Mouse (Mus musculus): ENCODE data around the gene Cgn.

The Cgn gene

DNA sequence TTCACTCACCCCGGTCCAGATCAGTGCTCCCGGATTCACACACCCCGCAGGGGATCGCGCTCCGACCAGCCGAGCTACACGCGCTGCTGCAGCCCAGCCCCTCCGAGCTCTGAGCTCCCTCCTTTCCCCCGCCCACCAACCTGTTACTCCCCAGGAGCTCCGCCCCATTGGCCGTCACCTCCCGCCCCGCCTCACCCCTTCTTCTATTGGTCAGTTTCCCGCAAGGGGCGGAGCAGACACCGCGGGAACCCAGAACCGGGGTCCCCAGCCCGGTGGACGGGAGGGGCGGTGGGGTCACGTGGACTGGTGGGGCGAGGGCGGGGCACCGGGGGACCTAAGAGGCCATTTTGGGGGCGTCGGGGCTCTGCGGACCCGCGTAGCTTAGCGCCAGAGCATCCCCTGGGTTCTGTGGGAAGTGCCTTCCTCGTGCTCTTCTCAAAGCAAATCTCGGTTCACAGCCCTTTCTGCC is at the start of gene Cgn:
Gene Cgn (minus strand): TSS at position 126 of the 469 bp plus-strand sequence.
- no peak for DNase-seq (ENCODE audit: low read depth)

- no peak for DNase-seq (ENCODE audit: low read depth)
Measured at GRCm38 (mm10) chr3:94835396-94835795, 49.1 kb upstream of the Cgn start.

DNA sequence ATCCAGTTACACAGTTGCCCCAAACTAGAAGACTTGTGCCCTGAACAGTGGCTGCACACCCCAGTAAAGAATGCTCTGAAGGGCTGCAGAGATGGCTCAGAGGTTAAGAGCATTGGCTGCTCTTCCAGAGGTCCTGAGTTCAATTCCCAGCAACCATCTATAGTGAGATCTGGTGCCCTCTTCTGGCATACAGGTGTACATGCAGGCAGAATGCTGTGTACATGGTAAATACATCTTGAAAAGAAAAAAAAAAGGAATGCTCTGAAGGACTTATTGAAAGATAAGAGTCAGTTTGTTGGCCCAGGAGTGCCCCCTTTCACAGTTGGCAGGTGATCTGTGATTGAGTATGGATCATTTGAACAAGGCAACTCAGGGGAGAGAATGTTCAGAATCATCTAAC is 47.1 kb upstream of the Cgn start:
- peak; percentile 29 for DNase-seq (ENCODE audit: low read depth)

DNA sequence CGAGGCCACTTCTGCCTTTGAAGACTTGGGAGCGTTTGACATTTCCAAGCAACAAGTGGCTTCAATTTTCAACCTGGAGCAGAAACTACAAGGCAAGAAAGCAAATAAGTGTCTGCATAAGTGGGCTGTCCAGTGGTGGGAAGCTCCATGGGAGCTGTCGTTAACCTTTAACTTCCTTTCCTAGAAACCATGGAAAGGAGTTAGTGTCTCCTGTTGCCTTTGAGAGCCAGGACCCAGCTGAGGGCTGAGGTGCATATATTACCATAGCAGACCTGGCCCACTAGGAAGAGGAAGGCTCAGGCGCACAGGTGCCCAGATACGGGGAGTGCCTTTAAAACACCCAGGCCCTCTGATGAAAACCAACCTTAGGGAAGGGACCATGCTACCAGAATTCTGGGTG is 46.4 kb upstream of the Cgn start:
- DNase-seq (ENCODE audit: low read depth) = no peak

DNA sequence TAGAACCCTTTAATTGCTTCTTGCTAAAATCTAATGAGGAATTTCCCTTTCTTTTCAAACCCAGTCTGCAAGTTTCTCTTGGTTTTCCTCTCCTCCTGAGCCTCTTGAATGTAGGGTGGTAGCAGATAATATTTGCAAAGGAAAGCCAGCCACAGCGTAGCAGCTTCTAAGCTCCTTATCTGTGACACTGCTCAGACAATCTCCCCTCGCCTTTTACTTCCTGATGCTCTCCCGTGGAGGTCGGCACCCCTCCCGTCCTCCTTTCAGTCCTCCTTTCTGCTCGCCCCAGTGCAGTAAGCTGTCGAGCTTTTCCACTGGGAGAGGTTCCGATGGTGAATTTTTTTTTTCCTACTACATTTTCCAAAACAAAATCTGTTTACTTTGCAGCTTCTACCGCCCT is 45.8 kb upstream of the Cgn start:
- no peak for DNase-seq (ENCODE audit: low read depth)

DNA sequence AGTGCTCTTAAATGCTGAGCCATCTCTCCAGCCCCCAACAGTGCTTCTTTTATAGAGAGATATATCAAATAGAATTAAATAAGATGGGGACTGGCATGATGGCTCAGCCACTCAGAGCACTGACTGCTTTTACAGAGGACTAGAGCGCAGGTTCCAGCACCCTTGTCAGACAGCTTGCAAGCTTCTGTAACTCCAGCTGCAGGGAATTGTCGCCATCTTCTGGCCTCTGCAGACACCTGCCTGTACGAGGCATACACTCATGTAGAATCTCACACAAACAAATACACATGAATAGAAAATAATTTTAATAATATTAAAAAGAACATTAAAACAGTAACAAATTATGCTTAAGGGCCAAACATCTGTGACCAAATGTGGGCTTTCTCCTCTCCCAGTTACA is 37.8 kb upstream of the Cgn start:
- DNase-seq (ENCODE audit: low read depth) = no peak

- no peak for DNase-seq (ENCODE audit: low read depth)
Measured at GRCm38 (mm10) chr3:94822082-94822481, 35.8 kb upstream of the Cgn start.

DNA sequence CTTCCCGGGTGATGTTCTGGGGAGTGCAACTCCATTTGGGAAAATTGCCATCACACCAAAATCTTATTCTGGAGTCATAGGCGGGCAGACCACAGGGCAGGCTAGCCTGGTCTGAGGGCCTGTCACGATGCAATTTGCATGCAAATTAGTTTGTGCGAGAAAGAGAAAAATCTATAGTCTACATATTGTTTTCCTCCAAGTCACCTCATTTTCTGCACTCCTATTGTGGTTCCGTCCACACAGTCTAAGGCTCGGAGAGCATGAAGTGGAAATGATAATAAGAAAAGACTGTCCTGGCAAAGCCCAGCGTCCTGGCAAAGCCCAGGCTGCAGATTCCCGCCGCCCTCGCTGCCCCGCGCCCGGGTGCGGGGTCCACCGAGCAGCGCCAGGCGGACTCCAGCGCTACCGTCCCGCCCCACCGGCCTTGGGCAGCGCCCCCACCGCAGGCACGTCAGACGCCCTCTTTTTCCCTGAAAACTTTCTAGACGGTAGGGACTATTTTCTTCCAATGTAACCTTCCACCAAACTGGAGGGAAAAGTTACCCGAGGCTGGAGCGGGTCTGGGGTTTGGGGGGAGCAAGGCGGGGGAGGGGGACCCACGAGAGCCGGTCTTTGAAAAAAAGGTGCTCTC is 34.8 kb upstream of the Cgn start:
- no peak for DNase-seq (ENCODE audit: low read depth)

DNA sequence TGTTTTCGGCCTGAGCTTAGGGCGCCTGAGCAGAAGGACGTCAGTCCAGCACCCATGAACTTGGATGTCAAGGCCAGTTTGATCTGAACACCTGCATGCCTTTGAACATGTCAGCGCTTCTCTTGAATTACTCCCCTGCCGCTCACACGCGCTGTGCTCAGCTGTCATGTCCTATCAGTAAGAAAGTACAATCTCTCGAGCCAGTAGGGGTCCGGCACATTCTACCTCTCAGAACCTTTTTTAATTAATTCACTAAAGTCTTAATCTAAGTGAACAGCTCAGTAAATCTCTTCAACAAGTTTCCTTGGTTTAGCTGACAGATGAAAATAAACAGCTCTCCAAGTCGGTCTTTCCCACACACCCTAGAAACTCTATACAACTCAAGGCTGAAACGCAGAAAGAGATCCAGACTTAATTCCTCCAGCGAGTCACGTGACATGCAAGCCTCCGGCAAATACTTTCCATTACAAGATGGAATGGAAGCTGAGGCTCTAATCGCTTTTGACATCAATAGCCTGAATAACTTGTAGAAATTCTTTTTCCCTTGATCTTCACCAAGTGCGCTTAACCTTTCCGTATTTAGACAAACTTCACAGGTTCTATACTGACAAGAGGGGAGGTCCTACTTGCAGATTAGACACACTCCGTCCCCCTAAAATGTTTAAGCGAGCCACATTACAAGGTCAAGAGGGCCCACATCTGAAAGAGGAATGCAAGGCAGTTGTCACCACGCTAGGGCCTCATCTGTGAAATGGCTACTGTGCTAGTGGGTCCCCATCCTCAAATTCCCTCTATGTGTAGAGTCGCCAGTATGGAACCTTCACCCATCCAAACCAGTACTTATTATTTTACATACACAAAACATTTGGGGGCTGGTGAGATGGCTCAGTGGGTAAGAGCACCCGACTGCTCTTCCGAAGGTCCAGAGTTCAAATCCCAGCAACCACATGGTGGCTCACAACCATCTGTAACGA is 33.4 kb upstream of the Cgn start:
- no peak for DNase-seq (ENCODE audit: low read depth)

DNA sequence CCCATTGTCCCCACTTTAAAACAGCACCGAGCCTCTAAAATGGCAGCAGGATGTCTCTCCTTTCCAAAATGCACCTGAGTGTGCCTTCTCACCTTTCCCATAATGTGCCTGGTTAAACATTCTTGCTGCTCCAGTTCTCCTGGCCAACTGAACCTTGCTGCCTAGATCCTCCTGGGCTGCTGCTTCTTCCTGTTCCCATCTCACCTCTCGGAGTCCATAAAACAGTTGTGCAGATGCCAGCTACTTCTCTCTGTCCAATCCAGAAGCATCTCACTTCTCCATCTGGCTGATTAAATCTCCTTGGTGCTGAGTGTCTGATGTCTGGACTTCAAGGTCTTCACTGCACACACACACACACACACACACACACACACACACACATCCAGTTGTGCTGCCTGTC is 31.4 kb upstream of the Cgn start:
- DNase-seq (ENCODE audit: low read depth) = no peak

DNA sequence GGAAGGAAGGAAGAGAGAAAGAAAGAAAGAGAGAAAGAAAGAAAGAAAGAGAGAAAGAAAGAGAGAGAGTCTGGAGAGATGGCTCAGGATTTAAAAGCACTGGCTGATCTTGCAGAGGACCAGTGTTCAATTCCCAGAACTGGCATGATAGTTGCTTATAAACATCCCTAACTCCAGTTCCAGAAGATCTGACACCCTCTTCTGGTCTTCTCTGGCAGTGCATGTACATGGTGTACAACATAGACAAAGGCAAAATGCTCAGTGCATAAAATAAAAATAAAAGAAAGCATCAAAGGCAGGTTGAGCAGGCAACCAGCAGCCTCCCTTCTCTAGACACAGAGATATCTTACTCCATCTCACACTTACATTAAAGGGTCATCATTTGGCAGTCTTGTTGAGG is 29.3 kb upstream of the Cgn start:
- DNase-seq (ENCODE audit: low read depth) = peak; percentile 17

DNA sequence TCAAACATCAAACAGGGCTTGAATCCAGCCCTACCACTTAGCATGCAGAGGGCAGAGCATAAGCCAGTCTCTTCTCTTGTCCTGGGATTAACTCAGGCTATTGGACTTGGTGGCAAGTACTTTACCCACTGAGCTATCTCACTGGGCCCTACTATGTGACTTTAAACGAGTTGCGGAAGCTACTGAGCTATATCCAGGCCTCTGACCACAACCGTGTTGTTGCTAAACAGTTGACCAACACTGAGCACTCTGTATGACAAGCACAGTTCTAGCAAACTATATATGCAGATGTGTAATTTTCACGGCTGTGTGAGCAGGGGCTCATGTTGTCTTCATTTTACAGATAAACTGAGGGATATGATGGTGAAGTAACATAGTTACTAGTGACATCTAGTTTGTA is 28.4 kb upstream of the Cgn start:
- DNase-seq (ENCODE audit: low read depth) = no peak

DNA sequence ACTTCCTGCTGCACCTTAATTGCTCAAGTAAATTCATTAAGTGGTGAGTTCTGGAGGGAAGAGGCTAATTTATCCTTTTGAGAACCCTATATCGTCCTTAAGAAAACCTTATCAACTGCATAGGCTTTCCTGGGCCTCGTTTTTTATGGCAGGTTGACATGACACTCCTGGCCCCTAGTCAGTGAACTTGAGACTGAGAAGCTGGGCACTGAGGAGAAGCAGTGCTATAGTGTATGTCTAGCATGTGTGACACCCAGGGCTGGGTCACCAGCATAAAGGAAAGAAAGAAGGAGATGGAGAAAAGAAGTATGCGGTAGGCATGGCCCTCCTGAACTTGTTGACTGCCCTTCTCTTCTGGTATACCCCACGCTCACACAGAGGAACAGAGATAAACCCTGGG is 27.8 kb upstream of the Cgn start:
- no peak for DNase-seq (ENCODE audit: low read depth)

- no peak for DNase-seq (ENCODE audit: low read depth)
Measured at GRCm38 (mm10) chr3:94813651-94814050, 27.4 kb upstream of the Cgn start.

DNA sequence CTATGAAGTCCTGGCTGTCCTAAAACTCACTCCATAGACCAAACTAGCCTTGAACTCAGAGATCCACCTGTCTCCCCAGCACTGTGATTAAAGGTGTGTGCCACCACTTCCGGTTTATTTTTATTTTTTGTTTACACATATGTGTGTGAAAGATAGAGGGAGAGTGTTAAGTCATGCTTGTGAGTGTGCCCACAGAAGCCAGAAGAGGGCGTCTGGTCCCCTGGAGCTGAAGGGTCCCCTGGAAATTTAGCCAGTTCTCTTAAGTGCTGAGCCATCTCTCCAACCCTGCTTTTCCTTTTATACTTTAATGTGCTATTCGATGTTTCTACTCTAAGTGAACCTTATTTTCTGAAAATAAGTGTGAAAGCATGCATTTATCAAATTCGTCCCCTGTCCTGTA is 25.3 kb upstream of the Cgn start:
- peak; percentile 66 for DNase-seq (ENCODE audit: low read depth)

- no peak for DNase-seq (ENCODE audit: low read depth)
Measured at GRCm38 (mm10) chr3:94808296-94808695, 22.0 kb upstream of the Cgn start.

DNA sequence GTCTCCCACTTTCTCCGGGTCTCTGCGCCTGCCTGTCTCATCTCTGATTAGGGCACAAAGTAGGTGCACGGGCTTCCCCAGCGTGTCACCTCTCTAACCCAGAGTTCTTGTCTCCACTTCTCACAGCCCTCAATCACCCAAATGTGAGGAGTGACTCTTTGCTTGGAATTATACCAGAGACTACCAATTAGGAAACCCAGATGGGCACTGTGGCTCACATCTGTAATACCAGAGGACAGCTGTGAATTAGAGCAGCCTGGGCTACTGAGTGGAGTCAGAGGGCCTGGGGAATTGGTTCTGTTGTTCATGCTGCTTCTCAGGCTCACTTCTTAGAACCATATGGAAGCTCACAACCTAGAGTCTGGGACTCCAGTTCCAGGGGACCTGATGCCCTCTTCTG is 18.7 kb upstream of the Cgn start:
- DNase-seq (ENCODE audit: low read depth) = no peak

GRCm38 (mm10) chr3:94804146-94804545 is 17.9 kb upstream of the Cgn start:
- no peak for DNase-seq (ENCODE audit: low read depth)

DNA sequence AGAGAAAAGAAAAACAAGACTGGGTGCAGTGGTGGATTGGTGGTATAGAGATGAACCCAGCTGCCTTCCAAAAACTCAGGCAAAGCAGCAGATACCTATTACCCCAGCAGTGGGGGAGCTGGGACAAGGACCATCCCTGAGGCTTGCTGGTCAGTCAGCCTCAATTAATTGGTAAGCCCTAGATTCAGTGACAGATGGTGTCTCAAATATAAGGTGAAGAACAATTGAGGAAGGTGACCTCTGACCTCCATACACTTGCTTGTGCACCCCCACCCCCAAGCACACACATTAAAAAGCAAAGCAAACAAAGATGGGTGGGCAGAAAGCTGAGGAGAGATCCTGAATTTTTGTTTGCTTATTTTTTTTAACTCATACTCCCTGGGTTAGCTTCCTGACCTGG is 9.9 kb upstream of the Cgn start:
- no peak for DNase-seq (ENCODE audit: low read depth)

- no peak for DNase-seq (ENCODE audit: low read depth)
Measured at GRCm38 (mm10) chr3:94795596-94796140, 9.4 kb upstream of the Cgn start.

GRCm38 (mm10) chr3:94794359-94794758 is 8.1 kb upstream of the Cgn start:
- DNase-seq (ENCODE audit: low read depth) = no peak

- no peak for DNase-seq (ENCODE audit: low read depth)
Measured at GRCm38 (mm10) chr3:94793672-94794071, 7.4 kb upstream of the Cgn start.

GRCm38 (mm10) chr3:94792258-94792657 is 6.0 kb upstream of the Cgn start:
- DNase-seq (ENCODE audit: low read depth) = no peak

All from 416B (cell line).